Mouse (Mus musculus): Measurements from ENCODE around the gene Ttyh3. TPM values are rescaled to one million over a fixed set of nuclear protein-coding genes. Genes with fewer than 3 reads are reported as not detected.
A peak's percentile ranks its signal among the peaks of the same experiment; 100 is the strongest.

Gene Ttyh3
- polyA plus RNA-seq, 1 experiment from 2014 or later: 16.3 TPM

- ATAC-seq (replicated peaks; ENCODE audit: extremely low read depth, insufficient read depth, low FRiP score): peak; percentile 33; the same call in 1 of the 2 replicates
- H3K4me3 ChIP-seq (ENCODE audit: low read length): peak overlapping the region; percentile 70
- no peaks in the 10 kb centered on the region for H3K9me3 ChIP-seq (replicated peaks; ENCODE audit: control insufficient read depth, low read length)
- WGBS: 3% methylated on average over 29 of the region's 30 CpGs
- H3K9ac ChIP-seq (ENCODE audit: low read length): peak overlapping the region; percentile 57
- H3K4me1 ChIP-seq (ENCODE audit: control insufficient read depth, insufficient read depth, low read length): peaks cover 52% of the 10 kb centered on the region
- no peaks in the 10 kb centered on the region for H3K36me3 ChIP-seq (ENCODE audit: control insufficient read depth, insufficient read depth)
- peaks cover 41% of the 10 kb centered on the region for H3K27me3 ChIP-seq (ENCODE audit: control insufficient read depth, insufficient read depth, low read length)
- H3K27ac ChIP-seq (ENCODE audit: low read length): peak overlapping the region; percentile 71
- H3K4me2 ChIP-seq (ENCODE audit: low read depth, low read length): peak overlapping the region; percentile 90
Observed at GRCm38 (mm10) chr5:140610273-140611011, 38.4 kb downstream of the Ttyh3 start.

- H3K9ac ChIP-seq (ENCODE audit: low read length): peak overlapping the region; percentile 79; the same call in 1 of the 2 replicates
- peaks cover 48% of the 10 kb centered on the region for H3K27me3 ChIP-seq (ENCODE audit: control insufficient read depth, insufficient read depth, low read length)
- H3K4me2 ChIP-seq (ENCODE audit: low read depth, low read length): peak overlapping the region; percentile 90
- WGBS: 17% methylated on average over 13 of the region's 13 CpGs
- no peaks in the 10 kb centered on the region for H3K36me3 ChIP-seq (ENCODE audit: control insufficient read depth, insufficient read depth)
- H3K4me3 ChIP-seq (ENCODE audit: low read length): peak overlapping the region; percentile 70
- H3K4me1 ChIP-seq (ENCODE audit: control insufficient read depth, insufficient read depth, low read length): peaks cover 52% of the 10 kb centered on the region
- H3K27ac ChIP-seq (ENCODE audit: low read length): peak overlapping the region; percentile 71
- no peaks in the 10 kb centered on the region for H3K9me3 ChIP-seq (replicated peaks; ENCODE audit: control insufficient read depth, low read length)
- no peak for ATAC-seq (replicated peaks; ENCODE audit: extremely low read depth, insufficient read depth, low FRiP score)
Observed at GRCm38 (mm10) chr5:140609511-140610272, 39.1 kb downstream of the Ttyh3 start.

GRCm38 (mm10) chr5:140608634-140609015, 40.2 kb downstream of the Ttyh3 start:
- H3K9ac ChIP-seq (ENCODE audit: low read length): peak overlapping the region; percentile 79
- peaks cover 51% of the 10 kb centered on the region for H3K27me3 ChIP-seq (ENCODE audit: control insufficient read depth, insufficient read depth, low read length)
- no peak for ATAC-seq (replicated peaks; ENCODE audit: extremely low read depth, insufficient read depth, low FRiP score)
- H3K4me2 ChIP-seq (ENCODE audit: low read depth, low read length): peak overlapping the region; percentile 90
- H3K27ac ChIP-seq (ENCODE audit: low read length): peak overlapping the region; percentile 71
- H3K4me1 ChIP-seq (ENCODE audit: control insufficient read depth, insufficient read depth, low read length): peaks cover 52% of the 10 kb centered on the region
- H3K36me3 ChIP-seq (ENCODE audit: control insufficient read depth, insufficient read depth): no peaks in the 10 kb centered on the region
- H3K4me3 ChIP-seq (ENCODE audit: low read length): peak overlapping the region; percentile 70
- WGBS: 5% methylated on average over 16 of the region's 16 CpGs
- H3K9me3 ChIP-seq (replicated peaks; ENCODE audit: control insufficient read depth, low read length): no peaks in the 10 kb centered on the region

- peak overlapping the region; percentile 79 for H3K9ac ChIP-seq (ENCODE audit: low read length)
- H3K27ac ChIP-seq (ENCODE audit: low read length): peak overlapping the region; percentile 71
- ATAC-seq (replicated peaks; ENCODE audit: extremely low read depth, insufficient read depth, low FRiP score): no peak
- peaks cover 51% of the 10 kb centered on the region for H3K27me3 ChIP-seq (ENCODE audit: control insufficient read depth, insufficient read depth, low read length)
- 2% methylated on average over 17 of the region's 17 CpGs for WGBS
- H3K4me2 ChIP-seq (ENCODE audit: low read depth, low read length): peak overlapping the region; percentile 90
- H3K4me1 ChIP-seq (ENCODE audit: control insufficient read depth, insufficient read depth, low read length): peaks cover 52% of the 10 kb centered on the region
- H3K4me3 ChIP-seq (ENCODE audit: low read length): peak overlapping the region; percentile 70
- no peaks in the 10 kb centered on the region for H3K36me3 ChIP-seq (ENCODE audit: control insufficient read depth, insufficient read depth)
- H3K9me3 ChIP-seq (replicated peaks; ENCODE audit: control insufficient read depth, low read length): no peaks in the 10 kb centered on the region
Observed at GRCm38 (mm10) chr5:140607836-140608633, 40.8 kb downstream of the Ttyh3 start.

- H3K4me2 ChIP-seq (ENCODE audit: low read depth, low read length): peak within 1 kb of the TSS; percentile 90
- H3K9me3 ChIP-seq (replicated peaks; ENCODE audit: control insufficient read depth, low read length): no peaks in the 10 kb centered on the region
- WGBS: under 1% methylated on average over 91 of the region's 91 CpGs
- H3K27me3 ChIP-seq (ENCODE audit: control insufficient read depth, insufficient read depth, low read length): peaks cover 51% of the 10 kb centered on the region
- peak; percentile 29 for ATAC-seq (replicated peaks; ENCODE audit: extremely low read depth, insufficient read depth, low FRiP score)
- H3K27ac ChIP-seq (ENCODE audit: low read length): peak within 1 kb of the TSS; percentile 69
- peaks cover 52% of the 10 kb centered on the region for H3K4me1 ChIP-seq (ENCODE audit: control insufficient read depth, insufficient read depth, low read length)
- no peaks in the 10 kb centered on the region for H3K36me3 ChIP-seq (ENCODE audit: control insufficient read depth, insufficient read depth)
- peak within 1 kb of the TSS; percentile 79 for H3K9ac ChIP-seq (ENCODE audit: low read length)
- H3K4me3 ChIP-seq (ENCODE audit: low read length): peak within 1 kb of the TSS; percentile 70
Observed at GRCm38 (mm10) chr5:140607001-140607835, 41.6 kb downstream of the Ttyh3 start, which contains the start of gene Lfng. Gene Lfng, plus strand, starts transcription at chr5:140607320.

- Histone ChIP-seq H3K27ac (ENCODE audit: low read length) (no peak overlapping the region), H3K27me3 (ENCODE audit: control insufficient read depth, insufficient read depth, low read length) (peaks cover 51% of the 10 kb centered on the region), H3K36me3 (ENCODE audit: control insufficient read depth, insufficient read depth) (no peaks in the 10 kb centered on the region), H3K9me3 (replicated peaks; ENCODE audit: control insufficient read depth, low read length) (no peaks in the 10 kb centered on the region), H3K4me1 (ENCODE audit: control insufficient read depth, insufficient read depth, low read length) (peaks cover 46% of the 10 kb centered on the region), H3K4me2 (ENCODE audit: low read depth, low read length) (peak overlapping the region; percentile 90), H3K4me3 (ENCODE audit: low read length) (peak overlapping the region; percentile 70), H3K9ac (ENCODE audit: low read length) (no peak overlapping the region)
- 2% methylated on average over 23 of the region's 23 CpGs for WGBS
- no peak for ATAC-seq (replicated peaks; ENCODE audit: extremely low read depth, insufficient read depth, low FRiP score)
Observed at GRCm38 (mm10) chr5:140606386-140606785, 42.4 kb downstream of the Ttyh3 start.

GRCm38 (mm10) chr5:140605228-140605627, 43.6 kb downstream of the Ttyh3 start:
- H3K36me3 ChIP-seq (ENCODE audit: control insufficient read depth, insufficient read depth): no peaks in the 10 kb centered on the region
- no peak for ATAC-seq (replicated peaks; ENCODE audit: extremely low read depth, insufficient read depth, low FRiP score)
- peaks cover 35% of the 10 kb centered on the region for H3K4me1 ChIP-seq (ENCODE audit: control insufficient read depth, insufficient read depth, low read length)
- no peak overlapping the region for H3K9ac ChIP-seq (ENCODE audit: low read length)
- no peak overlapping the region for H3K4me3 ChIP-seq (ENCODE audit: low read length)
- H3K4me2 ChIP-seq (ENCODE audit: low read depth, low read length): no peak overlapping the region
- H3K27me3 ChIP-seq (ENCODE audit: control insufficient read depth, insufficient read depth, low read length): peaks cover 51% of the 10 kb centered on the region
- H3K9me3 ChIP-seq (replicated peaks; ENCODE audit: control insufficient read depth, low read length): no peaks in the 10 kb centered on the region
- H3K27ac ChIP-seq (ENCODE audit: low read length): no peak overlapping the region
- WGBS: 25% methylated on average over 3 of the region's 3 CpGs

- no peak overlapping the region for H3K9ac ChIP-seq (ENCODE audit: low read length)
- WGBS: 40% methylated on average over 8 of the region's 8 CpGs
- H3K36me3 ChIP-seq (ENCODE audit: control insufficient read depth, insufficient read depth): no peaks in the 10 kb centered on the region
- no peak for ATAC-seq (replicated peaks; ENCODE audit: extremely low read depth, insufficient read depth, low FRiP score)
- no peaks in the 10 kb centered on the region for H3K9me3 ChIP-seq (replicated peaks; ENCODE audit: control insufficient read depth, low read length)
- H3K27me3 ChIP-seq (ENCODE audit: control insufficient read depth, insufficient read depth, low read length): peaks cover 47% of the 10 kb centered on the region
- H3K4me3 ChIP-seq (ENCODE audit: low read length): no peak overlapping the region
- peaks cover 27% of the 10 kb centered on the region for H3K4me1 ChIP-seq (ENCODE audit: control insufficient read depth, insufficient read depth, low read length)
- no peak overlapping the region for H3K4me2 ChIP-seq (ENCODE audit: low read depth, low read length)
- H3K27ac ChIP-seq (ENCODE audit: low read length): no peak overlapping the region
Observed at GRCm38 (mm10) chr5:140604386-140604785, 44.4 kb downstream of the Ttyh3 start.
